Mouse (Mus musculus) skeletal muscle tissue, adult 2 months (tissue): Measurements from ENCODE around the gene Lrig3.

Source experiments
- DNase-seq: peaks from one replicate; pipeline ENCODE4 v3.0.0-alpha.2; 2012; ENCODE audit warnings: low read depth, low spot score

Gene Lrig3

GRCm38 (mm10) chr10:126000861-126001390, 35.0 kb downstream of the Lrig3 start:
- DNase-seq = peak; percentile 20

GRCm38 (mm10) chr10:126002081-126002755, 36.2 kb downstream of the Lrig3 start:
- no peak for DNase-seq

GRCm38 (mm10) chr10:126002818-126003506, 37.0 kb downstream of the Lrig3 start:
- no peak for DNase-seq

- no peak for DNase-seq
Observed at GRCm38 (mm10) chr10:126003857-126004256, 37.9 kb downstream of the Lrig3 start.

- no peak for DNase-seq
Observed at GRCm38 (mm10) chr10:126013667-126014066, 47.7 kb downstream of the Lrig3 start.

- no peak for DNase-seq
Observed at GRCm38 (mm10) chr10:126014673-126015072, 48.7 kb downstream of the Lrig3 start.

- DNase-seq = no peak
Observed at GRCm38 (mm10) chr10:126015644-126016043, 49.7 kb downstream of the Lrig3 start.

GRCm38 (mm10) chr10:126019350-126019991, 53.5 kb downstream of the Lrig3 start:
- no peak for DNase-seq

GRCm38 (mm10) chr10:126028574-126029440, 62.8 kb downstream of the Lrig3 start:
- no peak for DNase-seq

GRCm38 (mm10) chr10:126029441-126030114, 63.6 kb downstream of the Lrig3 start:
- no peak for DNase-seq

- DNase-seq = no peak
Observed at GRCm38 (mm10) chr10:126056881-126057280, 90.9 kb downstream of the Lrig3 start.

GRCm38 (mm10) chr10:126062812-126063211, 96.8 kb downstream of the Lrig3 start:
- no peak for DNase-seq
